Mouse (Mus musculus) cerebellum, postnatal 36 days (tissue): ENCODE results near the gene Maml3.

ENCODE experiments used
- DNase-seq, 2 experiments: peaks; one replicate each; pipeline ENCODE4 v3.0.0; 2021 to 2022; ENCODE audit warnings: mixed read lengths in 2 of 2

Gene Maml3

DNA sequence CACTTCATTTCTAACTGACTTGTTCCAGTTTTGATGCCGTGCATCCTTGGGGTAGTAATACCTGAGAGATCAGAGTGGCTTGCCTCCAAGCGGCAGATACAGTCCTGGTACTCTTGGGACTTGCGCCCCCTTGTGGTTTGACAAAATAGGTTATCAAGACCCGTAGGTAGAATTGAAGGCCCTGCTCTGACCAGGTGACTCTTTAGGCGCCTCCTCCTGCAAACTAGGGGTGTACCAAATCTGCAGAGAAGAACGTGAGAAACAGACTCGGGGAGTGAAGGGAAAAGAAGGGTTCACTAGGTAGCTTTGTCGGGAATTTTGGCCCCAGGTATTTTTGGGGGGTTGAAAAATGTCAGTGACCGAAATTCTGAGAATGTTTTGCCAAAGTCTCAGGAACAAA is 452.6 kb downstream of the Maml3 start:
- peak; percentile 86 to 91 for DNase-seq

- no peak for DNase-seq
These were observed 453.7 kb downstream of the Maml3 start for GRCm38 (mm10) chr3:51651149-51651548.

GRCm38 (mm10) chr3:51649986-51650385 is 454.9 kb downstream of the Maml3 start:
- no peak for DNase-seq

DNA sequence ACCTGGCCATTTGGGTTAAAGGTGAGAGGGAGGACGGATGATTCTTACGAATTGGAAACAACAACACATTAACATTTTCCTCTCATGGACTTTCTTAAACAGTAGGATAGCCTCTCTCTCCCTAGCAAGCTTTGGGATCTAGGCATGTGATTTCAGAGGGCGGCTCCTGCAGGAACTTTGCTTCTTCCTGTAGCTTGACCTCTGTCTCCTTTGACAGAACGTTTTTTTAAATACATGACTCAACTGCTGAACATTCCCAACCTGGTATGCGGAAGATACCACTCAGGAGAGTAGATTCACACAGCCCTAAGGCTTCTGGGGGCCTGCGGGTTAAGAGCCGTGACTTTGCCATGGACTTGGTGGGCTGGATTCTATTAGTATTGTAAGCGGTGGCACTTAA is 455.4 kb downstream of the Maml3 start:
- no peak for DNase-seq

- peak; percentile 78 to 79 for DNase-seq
These were observed 456.7 kb downstream of the Maml3 start for GRCm38 (mm10) chr3:51648037-51648664.

DNA sequence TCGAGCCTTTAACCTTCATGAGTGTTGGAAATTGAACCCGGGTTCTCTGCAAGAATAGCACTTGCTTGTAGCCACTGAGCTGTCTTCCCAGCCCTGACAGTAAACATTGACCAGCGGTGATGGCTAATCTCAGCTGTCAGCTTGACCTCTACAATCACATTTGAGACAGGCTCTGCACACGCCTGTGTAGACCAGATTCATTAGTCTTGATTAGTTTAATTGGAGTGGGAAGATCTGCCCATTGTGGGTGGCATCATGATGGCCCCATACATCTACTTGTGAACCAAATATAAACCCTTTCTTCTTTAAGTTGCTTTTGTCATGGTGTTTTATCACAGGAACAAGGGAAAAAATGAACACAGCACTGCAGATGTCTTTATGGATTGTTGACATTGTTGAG is 457.5 kb downstream of the Maml3 start:
- no peak for DNase-seq

DNA sequence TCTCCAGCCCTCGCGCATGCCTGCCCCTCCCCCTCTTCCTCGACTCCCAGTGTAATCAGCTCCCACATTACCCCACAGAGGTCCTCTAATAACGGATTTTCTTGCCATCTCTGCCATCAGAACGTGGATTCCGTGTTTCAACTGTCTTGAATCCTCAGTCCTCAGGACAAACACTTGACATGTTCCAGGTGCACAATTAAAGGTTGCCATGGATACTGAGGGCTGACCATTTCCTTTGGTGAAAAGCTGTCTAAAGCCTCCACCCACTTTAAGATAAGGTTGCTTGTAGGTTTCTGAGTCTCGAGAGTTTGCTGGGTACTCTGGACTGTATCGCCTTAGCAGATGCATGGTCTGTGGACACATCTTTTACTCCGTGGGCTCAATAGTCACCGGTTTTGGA is 458.6 kb downstream of the Maml3 start:
- no peak for DNase-seq

GRCm38 (mm10) chr3:51645484-51645883 is 459.4 kb downstream of the Maml3 start:
- no peak for DNase-seq

DNA sequence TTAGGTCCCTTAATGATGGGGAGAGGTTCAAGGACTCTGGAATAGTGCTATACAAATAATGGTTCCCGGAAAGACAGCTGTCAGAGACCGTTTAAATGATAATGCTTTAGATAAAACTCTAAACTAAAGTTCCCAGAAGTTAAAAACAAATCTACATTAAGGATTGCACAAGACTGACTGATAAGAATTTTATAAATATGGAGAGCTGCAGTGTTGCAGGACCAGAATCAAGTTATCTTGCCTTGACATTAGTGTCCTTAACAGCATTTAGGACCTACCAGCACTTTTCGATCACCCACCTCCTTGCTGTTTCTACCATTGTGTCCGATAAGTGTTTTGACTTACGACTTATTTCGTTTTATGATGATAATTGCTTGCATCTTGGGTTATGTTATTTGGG is 466.6 kb downstream of the Maml3 start:
- DNase-seq: no peak

DNA sequence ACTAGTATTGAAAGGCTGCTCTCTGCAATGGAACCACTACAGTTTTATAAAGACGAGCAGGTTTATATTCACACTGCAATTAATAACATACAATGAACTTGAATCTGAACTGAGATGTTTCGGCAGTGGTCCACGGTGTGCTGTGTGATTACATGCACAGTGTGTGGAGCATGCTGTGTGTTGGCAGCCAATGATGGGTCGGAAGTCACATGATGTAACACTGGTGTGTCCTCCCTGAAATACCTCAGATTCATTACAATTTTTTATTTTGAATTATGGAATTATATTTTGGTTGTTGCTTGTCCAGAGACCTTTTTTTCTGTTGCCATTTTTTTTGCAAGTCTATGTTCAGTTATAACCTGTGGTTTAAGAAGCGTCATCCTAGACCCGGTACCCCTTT is 467.6 kb downstream of the Maml3 start:
- DNase-seq: no peak

GRCm38 (mm10) chr3:51636700-51637099 is 468.2 kb downstream of the Maml3 start:
- no peak for DNase-seq

- DNase-seq: no peak
These were observed 468.9 kb downstream of the Maml3 start for GRCm38 (mm10) chr3:51635960-51636359.
